Mouse (Mus musculus): ENCODE results near the gene Arhgap23. TPM values are rescaled to one million over a fixed set of nuclear protein-coding genes. Genes with fewer than 3 reads are reported as not detected.

Gene Arhgap23
- polyA plus RNA-seq, 1 experiment from 2014 or later, result 14.4 TPM

DNA sequence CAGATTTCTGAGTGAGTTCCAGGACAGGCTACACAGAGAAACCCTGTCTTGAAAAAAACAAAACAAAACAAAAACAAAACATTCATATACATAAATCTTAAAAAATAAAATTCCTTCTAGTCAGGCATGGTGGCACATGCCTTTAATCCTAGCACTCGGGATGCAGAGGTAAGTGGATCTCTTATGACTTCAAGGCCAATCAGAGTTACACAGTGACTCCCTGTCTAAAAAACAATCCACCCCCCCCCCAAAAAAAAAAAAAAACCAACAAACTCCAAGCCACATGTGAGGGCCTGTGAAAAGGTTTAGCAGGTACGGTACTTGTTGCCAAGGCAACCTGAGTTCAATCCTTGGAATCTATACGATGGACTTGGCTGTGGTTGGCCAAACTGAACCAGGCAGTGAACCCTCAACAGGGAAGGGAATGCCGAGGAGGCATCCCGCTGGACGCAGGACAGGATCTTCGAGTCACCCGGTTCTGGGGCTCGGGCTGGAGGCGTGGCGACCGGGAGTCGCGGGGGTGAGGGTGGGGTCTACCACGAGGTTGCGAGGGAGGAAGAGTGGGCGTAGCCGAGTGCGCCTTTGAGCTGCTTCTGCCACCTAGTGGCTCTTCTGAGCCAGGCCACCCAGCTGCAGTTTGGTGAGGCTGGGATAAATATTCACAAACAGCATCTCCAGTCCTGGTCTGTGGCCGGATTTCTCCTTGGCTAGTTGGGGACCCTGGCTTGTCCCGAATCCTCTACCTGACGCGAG is 15.2 kb upstream of the Arhgap23 start:
- H3K79me2 ChIP-seq (ENCODE audit: inconsistent target), result no peaks in the 10 kb centered on the region
- H3K27ac ChIP-seq, result no peak overlapping the region
- 6% methylated on average over 22 of the region's 23 CpGs for WGBS (ENCODE audit: missing documents)
- H3K36me3 ChIP-seq (ENCODE audit: inconsistent target), result no peaks in the 10 kb centered on the region
- no peak overlapping the region for H3K4me3 ChIP-seq (ENCODE audit: inconsistent target)

DNA sequence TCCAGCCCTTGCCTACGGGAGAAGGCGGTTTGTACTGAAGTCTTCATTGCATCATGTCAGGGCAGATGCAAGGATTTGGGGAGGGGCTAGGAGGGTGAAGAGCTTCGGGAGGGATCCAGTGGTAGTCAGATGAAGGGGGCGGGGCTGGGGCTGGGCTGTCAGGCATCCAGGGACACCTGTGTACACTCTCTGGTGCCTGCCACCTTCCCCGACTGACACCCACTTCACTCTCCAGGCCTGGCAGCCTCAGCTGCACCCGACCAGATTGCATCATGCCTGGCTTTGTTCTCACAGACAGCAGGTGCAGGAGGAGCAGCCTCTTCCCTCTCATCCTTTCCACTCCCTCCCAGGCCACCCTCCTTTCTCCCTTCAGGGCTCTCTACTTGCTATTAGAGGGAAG is 14.3 kb upstream of the Arhgap23 start:
- no peak overlapping the region for H3K4me3 ChIP-seq (ENCODE audit: inconsistent target)
- H3K27ac ChIP-seq, result no peak overlapping the region
- WGBS (ENCODE audit: missing documents), result 22% methylated on average over 4 of the region's 6 CpGs
- H3K79me2 ChIP-seq (ENCODE audit: inconsistent target), result no peaks in the 10 kb centered on the region
- H3K36me3 ChIP-seq (ENCODE audit: inconsistent target), result no peaks in the 10 kb centered on the region

DNA sequence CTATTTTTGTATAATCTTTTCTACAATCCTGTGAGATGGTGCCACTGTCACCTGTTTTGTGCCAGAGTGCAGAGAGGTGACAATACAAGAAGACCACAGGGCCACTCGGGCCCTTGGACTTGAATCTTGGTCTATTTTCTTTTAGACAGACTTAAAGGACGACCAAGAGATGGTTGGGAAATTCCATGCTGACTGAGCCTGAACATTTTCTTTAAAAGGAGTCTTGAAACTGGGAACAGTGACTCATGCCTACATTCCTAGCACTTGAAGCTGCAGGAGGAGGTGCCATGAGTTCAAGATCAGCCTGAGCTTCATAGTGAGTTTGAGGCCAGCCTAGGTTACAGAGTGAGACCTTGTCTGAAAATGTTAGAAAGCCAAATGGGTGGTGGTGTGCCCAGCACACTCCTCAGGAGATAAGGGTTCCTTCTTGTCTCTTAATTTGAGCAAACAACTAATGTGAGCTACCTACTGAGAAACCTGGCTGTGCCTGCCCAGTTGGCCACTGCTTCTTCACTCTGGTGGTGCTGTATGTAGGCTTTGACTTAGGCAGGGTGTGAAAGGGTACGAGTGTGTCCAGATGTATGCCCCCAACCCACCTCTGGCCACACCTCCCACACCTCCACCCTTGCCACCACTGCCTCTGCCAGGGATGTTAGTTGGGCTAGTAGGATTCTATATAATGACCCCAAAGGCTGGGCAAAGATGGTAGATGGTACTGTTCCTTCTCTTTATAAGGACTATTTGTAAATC is 13.5 kb upstream of the Arhgap23 start:
- 78% methylated on average over 3 of the region's 3 CpGs for WGBS (ENCODE audit: missing documents)

DNA sequence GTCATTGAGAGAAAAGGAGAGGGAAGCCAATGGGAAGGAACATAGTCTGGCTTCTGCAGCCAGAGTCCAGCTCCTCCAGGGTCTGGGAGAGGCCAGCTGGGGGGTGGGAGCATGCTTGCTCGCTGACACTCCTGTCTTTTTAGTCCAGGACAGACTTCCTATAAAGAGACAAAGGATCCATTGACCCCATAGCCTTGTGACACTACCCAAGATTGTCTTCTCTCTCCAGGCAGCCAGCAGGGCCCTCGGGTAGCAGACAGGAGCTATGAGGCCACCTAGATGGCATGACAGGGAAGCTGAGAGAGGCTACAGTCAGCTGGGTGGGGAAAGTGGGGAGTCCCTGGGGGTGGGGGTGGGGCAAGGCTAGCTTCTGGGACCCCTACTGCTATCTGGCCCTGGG is 12.6 kb upstream of the Arhgap23 start:
- no peak overlapping the region for H3K4me3 ChIP-seq (ENCODE audit: inconsistent target)
- H3K79me2 ChIP-seq (ENCODE audit: inconsistent target), result no peaks in the 10 kb centered on the region
- H3K27ac ChIP-seq, result no peak overlapping the region
- WGBS (ENCODE audit: missing documents), result 67% methylated on average over 2 of the region's 2 CpGs
- H3K36me3 ChIP-seq (ENCODE audit: inconsistent target), result no peaks in the 10 kb centered on the region

More for the DNA sequence above, 13.5 kb upstream of the Arhgap23 start:
- Histone ChIP-seq H3K27ac (no peak overlapping the region), H3K4me3 (ENCODE audit: inconsistent target) (no peak overlapping the region), H3K36me3 (ENCODE audit: inconsistent target) (no peaks in the 10 kb centered on the region), H3K79me2 (ENCODE audit: inconsistent target) (no peaks in the 10 kb centered on the region)

DNA sequence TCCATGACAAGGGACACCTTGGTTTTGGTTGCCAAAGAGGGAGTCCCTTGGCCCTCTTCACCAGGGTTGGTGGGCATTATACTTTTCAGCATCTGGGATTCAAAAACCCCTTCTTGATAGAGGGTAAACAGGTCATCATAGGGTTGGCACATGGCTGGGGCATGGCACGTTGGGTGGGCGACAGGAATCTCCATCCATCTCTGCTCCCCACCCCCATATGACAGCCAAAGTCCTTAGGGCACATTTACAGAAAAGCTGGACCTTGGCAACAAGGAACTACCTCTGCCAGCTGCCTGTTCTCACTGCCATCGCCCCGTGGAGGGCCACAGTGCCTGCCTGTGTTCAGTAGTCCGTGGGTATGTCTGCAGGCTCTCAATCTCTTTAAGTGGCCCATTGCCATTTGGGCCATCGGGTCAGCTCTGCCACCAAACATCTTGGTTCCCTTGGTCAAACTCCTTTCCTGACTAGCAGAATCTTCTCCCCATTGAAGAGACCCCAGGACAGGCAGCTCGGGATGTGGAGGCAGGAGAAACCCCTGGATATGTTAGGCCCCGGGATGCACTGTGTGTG is 11.6 kb upstream of the Arhgap23 start:
- Histone ChIP-seq H3K36me3 (ENCODE audit: inconsistent target) (no peaks in the 10 kb centered on the region), H3K79me2 (ENCODE audit: inconsistent target) (no peaks in the 10 kb centered on the region), H3K27ac (no peak overlapping the region), H3K4me3 (ENCODE audit: inconsistent target) (no peak overlapping the region)
- WGBS (ENCODE audit: missing documents), result 68% methylated on average over 6 of the region's 8 CpGs

DNA sequence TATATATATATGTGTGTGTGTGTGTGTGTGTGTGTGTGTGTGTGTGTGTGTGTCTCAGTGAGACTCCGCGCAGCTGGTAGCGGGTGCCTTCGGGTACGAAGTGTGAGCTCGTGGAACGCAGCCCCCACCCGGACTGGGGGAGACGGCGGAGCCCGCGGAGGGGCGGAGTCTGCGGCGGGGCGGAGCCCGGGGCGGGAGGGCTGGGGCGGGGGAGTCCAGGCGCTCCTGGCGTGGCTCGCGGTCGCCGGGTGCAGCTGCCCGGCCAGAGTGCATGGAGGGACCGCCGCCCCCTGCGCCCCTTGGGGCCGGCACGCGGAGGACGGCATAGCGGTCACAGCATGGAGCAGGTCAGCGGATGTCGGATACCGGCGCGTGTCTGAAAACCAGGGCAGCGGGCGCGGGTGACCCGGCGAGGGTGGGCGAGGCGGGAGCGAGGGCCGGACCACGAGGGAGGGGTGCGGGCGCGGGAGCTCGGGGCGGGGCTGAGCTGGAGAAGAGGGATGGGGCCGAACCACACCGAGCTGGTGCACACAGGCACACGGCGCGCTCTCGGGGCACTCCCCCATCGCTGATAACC is 11.1 kb upstream of the Arhgap23 start:
- Histone ChIP-seq H3K36me3 (ENCODE audit: inconsistent target) (no peaks in the 10 kb centered on the region), H3K79me2 (ENCODE audit: inconsistent target) (no peaks in the 10 kb centered on the region), H3K4me3 (ENCODE audit: inconsistent target) (no peak overlapping the region; the same call in 1 of the 2 replicates), H3K27ac (no peak overlapping the region)
- 4% methylated on average over 44 of the region's 61 CpGs for WGBS (ENCODE audit: missing documents)

DNA sequence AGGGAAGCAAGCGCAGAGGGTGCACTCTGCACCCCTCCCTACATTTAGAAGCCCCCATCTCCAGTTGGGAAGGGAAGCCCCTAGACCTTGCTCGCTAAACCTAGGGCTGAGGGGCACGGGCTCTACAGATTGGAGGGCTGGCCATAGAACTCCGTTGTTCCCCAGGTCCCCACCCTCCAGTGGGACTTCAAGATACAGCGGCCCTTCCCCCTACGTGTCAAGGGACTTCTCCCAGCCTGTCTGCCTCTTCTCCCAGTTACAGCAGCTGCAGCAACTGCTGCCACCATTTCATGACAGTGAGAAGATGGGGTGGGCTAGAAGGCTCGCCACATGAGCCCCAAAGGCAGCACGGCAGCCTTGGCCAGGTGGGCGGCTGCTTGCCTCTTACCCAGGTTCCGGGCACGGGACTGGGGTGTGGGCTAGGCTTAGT is 10.6 kb upstream of the Arhgap23 start:
- 6% methylated on average over 11 of the region's 11 CpGs for WGBS (ENCODE audit: missing documents)

DNA sequence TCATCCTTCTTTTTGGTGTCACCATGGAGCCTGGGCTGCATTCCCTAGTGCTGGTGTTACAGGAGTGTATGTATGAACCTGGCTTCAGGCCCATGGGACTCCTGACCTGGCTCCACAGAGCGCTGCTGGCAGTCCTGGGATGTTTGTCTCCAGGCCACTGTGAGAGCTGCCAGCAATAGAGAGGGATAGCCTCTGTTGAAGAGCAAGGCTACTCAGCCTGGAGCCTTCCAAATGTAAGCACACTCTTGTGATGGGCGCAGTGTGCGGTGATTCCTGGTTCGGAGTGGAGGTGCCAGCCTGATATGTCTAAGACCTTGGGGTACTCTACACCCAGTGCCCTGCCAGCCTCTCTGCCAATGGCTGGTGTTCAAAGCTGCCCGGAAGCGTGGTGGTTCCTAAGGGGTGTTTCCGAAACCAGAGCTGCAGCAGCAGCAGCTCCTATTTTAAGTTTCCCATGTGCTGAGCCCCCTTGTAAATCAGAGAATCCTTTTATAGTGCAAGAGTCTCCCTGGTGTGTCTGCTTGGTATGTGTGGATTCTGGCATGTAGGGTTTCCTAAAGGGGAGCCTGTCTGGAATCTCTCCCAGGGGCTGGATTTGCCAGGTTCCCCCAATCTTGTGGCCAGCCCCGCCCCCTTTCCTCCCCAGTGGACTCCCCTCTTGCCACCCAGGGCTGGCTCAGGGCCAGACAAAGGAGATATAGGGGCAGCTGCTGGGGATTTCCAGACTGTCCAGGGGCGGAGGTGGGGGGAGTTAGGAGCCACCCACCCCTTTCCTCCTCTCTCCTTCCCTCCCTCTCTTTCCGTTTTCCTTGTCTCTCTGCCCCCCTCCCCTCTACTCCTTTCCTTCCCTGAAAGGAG is 9.0 kb upstream of the Arhgap23 start:
- Histone ChIP-seq H3K79me2 (ENCODE audit: inconsistent target) (no peaks in the 10 kb centered on the region), H3K36me3 (ENCODE audit: inconsistent target) (no peaks in the 10 kb centered on the region), H3K4me3 (ENCODE audit: inconsistent target) (no peak overlapping the region), H3K27ac (no peak overlapping the region)
- 93% methylated on average over 9 of the region's 10 CpGs for WGBS (ENCODE audit: missing documents)

More for the DNA sequence above, 10.6 kb upstream of the Arhgap23 start:
- H3K36me3 ChIP-seq (ENCODE audit: inconsistent target), result no peaks in the 10 kb centered on the region
- H3K27ac ChIP-seq, result no peak overlapping the region
- no peak overlapping the region; the same call in 1 of the 2 replicates for H3K4me3 ChIP-seq (ENCODE audit: inconsistent target)
- no peaks in the 10 kb centered on the region for H3K79me2 ChIP-seq (ENCODE audit: inconsistent target)

DNA sequence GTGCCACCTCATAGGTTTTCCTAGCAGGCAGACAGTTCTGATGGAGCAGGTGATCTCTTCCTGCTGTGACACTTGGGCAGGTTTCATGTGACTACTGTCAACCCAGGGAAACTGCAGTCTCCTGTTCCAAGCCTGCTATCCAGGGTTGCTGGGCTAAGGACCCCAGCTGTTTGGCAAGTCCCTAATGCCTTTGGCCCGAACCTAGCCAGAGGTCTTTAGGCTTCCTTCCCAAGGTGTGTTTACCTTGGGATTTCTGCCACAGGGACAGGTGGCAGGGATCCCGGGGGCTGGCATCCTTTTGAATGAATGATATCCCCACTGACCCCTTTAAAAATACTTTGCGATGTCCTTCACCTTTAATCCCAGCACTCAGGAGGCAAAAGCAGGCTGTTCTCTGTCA is 7.9 kb upstream of the Arhgap23 start:
- H3K36me3 ChIP-seq (ENCODE audit: inconsistent target), result no peaks in the 10 kb centered on the region
- H3K4me3 ChIP-seq (ENCODE audit: inconsistent target), result no peak overlapping the region
- 91% methylated on average over 3 of the region's 3 CpGs for WGBS (ENCODE audit: missing documents)
- H3K27ac ChIP-seq, result no peak overlapping the region
- H3K79me2 ChIP-seq (ENCODE audit: inconsistent target), result no peaks in the 10 kb centered on the region

DNA sequence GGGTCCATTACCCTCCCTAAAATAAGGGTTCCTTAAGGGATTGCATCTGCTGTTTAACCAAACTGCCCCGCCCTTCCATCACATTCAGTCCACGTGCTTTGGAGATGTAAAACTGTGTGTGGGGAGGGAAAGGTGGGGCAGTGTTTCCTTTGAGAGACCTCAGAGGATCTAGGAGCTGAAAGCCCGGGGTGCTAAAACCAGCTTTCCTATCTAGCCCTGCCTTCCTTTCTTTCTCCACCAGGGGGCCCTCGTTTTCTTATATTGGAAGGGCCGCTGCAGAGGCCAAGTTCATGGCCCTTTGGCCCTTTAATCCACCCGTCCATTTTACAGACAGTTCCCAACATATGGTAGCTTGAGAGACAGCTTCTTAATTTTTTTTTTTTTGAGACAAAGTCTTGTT is 7.2 kb upstream of the Arhgap23 start:
- Histone ChIP-seq H3K79me2 (ENCODE audit: inconsistent target) (no peaks in the 10 kb centered on the region), H3K27ac (no peak overlapping the region)
- 4% methylated on average over 6 of the region's 6 CpGs for WGBS (ENCODE audit: missing documents)

DNA sequence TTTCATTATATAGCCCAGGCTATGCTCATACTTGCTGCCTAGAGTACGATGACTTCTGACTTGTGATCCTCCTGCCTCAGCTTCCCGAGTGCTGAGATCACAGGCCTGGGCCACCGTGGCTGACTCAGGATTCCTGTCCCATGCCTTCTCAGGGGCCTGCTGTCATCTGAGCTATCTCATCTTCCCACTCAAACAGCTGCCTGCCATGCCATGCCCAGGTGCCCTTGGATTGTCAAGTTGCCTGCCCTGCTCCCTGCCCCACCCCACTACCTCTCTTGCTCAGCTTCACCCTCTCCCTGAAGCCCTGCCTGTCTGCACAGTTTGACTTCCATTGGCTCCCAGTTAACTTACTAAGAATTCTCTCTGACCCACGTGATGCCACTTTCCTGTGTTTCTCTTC is 4.4 kb upstream of the Arhgap23 start:
- no peak overlapping the region for H3K27ac ChIP-seq
- no peaks in the 10 kb centered on the region for H3K36me3 ChIP-seq (ENCODE audit: inconsistent target)
- WGBS (ENCODE audit: missing documents), result 84% methylated on average over 4 of the region's 4 CpGs
- no peak overlapping the region for H3K4me3 ChIP-seq (ENCODE audit: inconsistent target)
- H3K79me2 ChIP-seq (ENCODE audit: inconsistent target), result no peaks in the 10 kb centered on the region

More for the DNA sequence above, 7.2 kb upstream of the Arhgap23 start:
- no peak overlapping the region for H3K4me3 ChIP-seq (ENCODE audit: inconsistent target)
- H3K36me3 ChIP-seq (ENCODE audit: inconsistent target), result no peaks in the 10 kb centered on the region

DNA sequence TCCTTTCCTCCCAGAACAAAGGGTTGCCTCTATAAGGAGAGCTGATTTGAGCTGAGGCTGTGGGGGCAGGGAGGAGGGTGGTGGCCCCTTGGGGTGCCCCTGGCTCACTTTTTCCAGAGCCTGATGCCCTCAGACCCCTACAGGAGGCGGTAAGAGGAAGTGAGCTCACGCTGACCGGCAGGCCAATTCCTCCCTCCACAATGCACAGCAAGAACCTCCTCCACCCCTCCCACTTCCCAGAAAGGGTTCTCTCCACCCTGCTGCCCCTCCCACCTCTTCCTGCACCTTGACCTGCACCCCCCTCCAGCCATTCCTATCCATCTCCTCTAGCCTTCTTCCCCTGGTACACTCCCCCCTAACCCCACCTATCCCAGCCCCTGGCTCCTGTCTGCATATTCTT is 3.2 kb upstream of the Arhgap23 start:
- Histone ChIP-seq H3K27ac (peak overlapping the region; percentile 88), H3K4me3 (ENCODE audit: inconsistent target) (peak overlapping the region; percentile 6; the same call in 1 of the 2 replicates)
- WGBS (ENCODE audit: missing documents), result 0% methylated on average over 3 of the region's 3 CpGs

DNA sequence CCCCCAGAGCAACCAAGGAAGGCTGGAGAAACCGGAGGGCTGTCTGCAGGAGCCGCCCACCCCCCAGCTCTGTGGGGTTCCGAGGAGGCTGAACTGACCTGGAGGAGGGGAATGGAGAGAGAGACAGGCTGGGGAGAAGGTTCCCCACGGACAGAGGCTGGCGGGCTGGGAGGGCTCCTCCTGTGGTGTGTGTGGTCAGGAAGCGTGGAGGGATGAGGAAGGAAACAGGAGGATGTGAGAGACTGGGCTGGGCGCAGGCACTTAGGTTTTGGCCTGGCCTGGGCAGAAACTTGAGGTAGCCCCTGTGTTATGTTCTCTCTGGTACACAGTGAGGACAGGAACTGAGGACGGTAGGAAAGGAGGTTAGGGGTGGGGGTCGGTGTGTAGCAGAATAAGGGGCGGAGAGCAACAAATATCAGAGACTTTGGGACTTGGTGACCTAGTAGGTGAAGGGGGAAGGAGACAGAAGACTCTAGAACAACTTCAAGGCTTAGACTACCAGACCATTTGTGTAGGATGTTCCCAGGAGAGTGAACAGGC is 2.5 kb upstream of the Arhgap23 start:
- Histone ChIP-seq H3K4me3 (ENCODE audit: inconsistent target) (peak overlapping the region; percentile 6; the same call in 1 of the 2 replicates), H3K36me3 (ENCODE audit: inconsistent target) (no peaks in the 10 kb centered on the region), H3K27ac (peak overlapping the region; percentile 88), H3K79me2 (ENCODE audit: inconsistent target) (no peaks in the 10 kb centered on the region)
- 4% methylated on average over 9 of the region's 10 CpGs for WGBS (ENCODE audit: missing documents)

More for the DNA sequence above, 3.2 kb upstream of the Arhgap23 start:
- Histone ChIP-seq H3K36me3 (ENCODE audit: inconsistent target) (no peaks in the 10 kb centered on the region), H3K79me2 (ENCODE audit: inconsistent target) (no peaks in the 10 kb centered on the region)
